Mouse (Mus musculus) spleen, adult 18-20 months (tissue): Measurements from ENCODE around the gene Tmem63c.

ENCODE experiments used
- DNase-seq, 2 experiments: peaks; one replicate each; pipeline ENCODE4 v3.0.0; 2022; ENCODE audit warnings: mixed read lengths in 2 of 2

Gene Tmem63c

GRCm38 (mm10) chr12:87137439-87138341 is 116.5 kb downstream of the Tmem63c start:
- DNase-seq = no peak

- no peak for DNase-seq
Measured at GRCm38 (mm10) chr12:87138342-87138701, 117.2 kb downstream of the Tmem63c start.

- DNase-seq = no peak
Measured at GRCm38 (mm10) chr12:87138768-87139167, 117.6 kb downstream of the Tmem63c start.
